Mouse (Mus musculus) E14TG2a.4 (cell line): ENCODE measurements around the gene Elof1.

ENCODE experiments used
- CTCF ChIP-seq: conservative IDR thresholded peaks from 2 replicates; pipeline ENCODE4 v1.5.1; 2014; ENCODE audit warnings: low read length
- NANOG ChIP-seq: IDR thresholded peaks from 2 replicates; pipeline ENCODE4 v1.6.1; 2014; ENCODE audit warnings: borderline replicate concordance, low read length, mixed read lengths

GRCm38 (mm10) chr9:22139746-22140145 lies 22.8 kb upstream of the Elof1 start:
- TF ChIP-seq CTCF (no peak), NANOG (no peak)
